Mouse (Mus musculus): ENCODE data around the gene Atp12a. TPM values are rescaled to one million over a fixed set of nuclear protein-coding genes. Genes with fewer than 3 reads are reported as not detected.

The Atp12a gene
- polyA plus RNA-seq, 1 experiment = 0.01 TPM

- Histone ChIP-seq H3K79me3 (ENCODE audit: low read depth) (no peaks in the 10 kb centered on the region), H3K36me3 (ENCODE audit: control insufficient read depth, insufficient read depth) (no peaks in the 10 kb centered on the region), H3K27me3 (ENCODE audit: control insufficient read depth, insufficient read depth, insufficient read length) (no peaks in the 10 kb centered on the region), H3K79me2 (ENCODE audit: control insufficient read depth, insufficient read depth) (no peaks in the 10 kb centered on the region), H3ac (ENCODE audit: control insufficient read depth, insufficient read length, low read depth) (no peak within 1 kb of the TSS), H3K4me3 (ENCODE audit: insufficient read depth, poor library complexity, severe bottlenecking) (no peak within 1 kb of the TSS)
- TF ChIP-seq FOSL1 (IDR thresholded peaks at IDR 0.05; ENCODE audit: insufficient read depth, low read length, poor library complexity, severe bottlenecking) (no peak), MYOG (IDR thresholded peaks at IDR 0.05; ENCODE audit: control insufficient read depth, extremely low read depth, insufficient read length) (no peak), USF1 (IDR thresholded peaks at IDR 0.05; ENCODE audit: low read depth) (no peak), MYOD1 (IDR thresholded peaks at IDR 0.05; ENCODE audit: control insufficient read depth, insufficient read length, low read depth) (no peak), MAX (IDR thresholded peaks at IDR 0.05) (no peak), CEBPB (IDR thresholded peaks at IDR 0.05; ENCODE audit: low read depth) (no peak), CTCF (IDR thresholded peaks at IDR 0.05; ENCODE audit: control insufficient read depth, insufficient read depth, insufficient read length) (no peak)
These were observed 37.6 kb downstream of the Atp12a start, which contains the start of gene Rnf17 for GRCm38 (mm10) chr14:56402311-56403071. TSS of gene Rnf17 (plus strand) at chr14:56402581.

GRCm38 (mm10) chr14:56403072-56403375, 38.2 kb downstream of the Atp12a start:
- H3K27me3 ChIP-seq (ENCODE audit: control insufficient read depth, insufficient read depth, insufficient read length) = no peaks in the 10 kb centered on the region
- no peaks in the 10 kb centered on the region for H3K79me3 ChIP-seq (ENCODE audit: low read depth)
- H3K79me2 ChIP-seq (ENCODE audit: control insufficient read depth, insufficient read depth) = no peaks in the 10 kb centered on the region
- H3K4me3 ChIP-seq (ENCODE audit: insufficient read depth, poor library complexity, severe bottlenecking) = no peak overlapping the region
- no peaks in the 10 kb centered on the region for H3K36me3 ChIP-seq (ENCODE audit: control insufficient read depth, insufficient read depth)
- H3ac ChIP-seq (ENCODE audit: control insufficient read depth, insufficient read length, low read depth) = no peak overlapping the region
- TF ChIP-seq MYOG (IDR thresholded peaks at IDR 0.05; ENCODE audit: control insufficient read depth, extremely low read depth, insufficient read length) = no peak

Other genes with a start within 250 kb of the Atp12a start
- gene Gzme, start 244.4 kb upstream of the Atp12a start, polyA plus RNA-seq (2012; fragmentation: generic; extraction: Trizol) = 3.3 TPM
- gene Gzmd, start 232.5 kb upstream of the Atp12a start, polyA plus RNA-seq (2012; fragmentation: generic; extraction: Trizol) = 0.12 TPM
- not detected for gene Gzmg, start 205.5 kb upstream of the Atp12a start, polyA plus RNA-seq (2012; fragmentation: generic; extraction: Trizol)
- not detected for gene Gzmn, start 190.5 kb upstream of the Atp12a start, polyA plus RNA-seq (2012; fragmentation: generic; extraction: Trizol)
- gene Gzmf, start 153.7 kb upstream of the Atp12a start, polyA plus RNA-seq (2012; fragmentation: generic; extraction: Trizol) = not detected
- gene Gzmc, start 130.4 kb upstream of the Atp12a start, polyA plus RNA-seq (2012; fragmentation: generic; extraction: Trizol) = not detected
- gene Gzmb, start 102.8 kb upstream of the Atp12a start, polyA plus RNA-seq (2012; fragmentation: generic; extraction: Trizol) = not detected
- gene Rnf17, start 37.5 kb downstream of the Atp12a start, polyA plus RNA-seq (2012; fragmentation: generic; extraction: Trizol) = not detected
- gene Cenpj, start 210.4 kb downstream of the Atp12a start, polyA plus RNA-seq (2012; fragmentation: generic; extraction: Trizol) = 2.5 TPM
- gene Parp4, start 210.6 kb downstream of the Atp12a start, polyA plus RNA-seq (2012; fragmentation: generic; extraction: Trizol) = 4.6 TPM

All from C2C12 (cell line).